Mouse (Mus musculus) heart, embryonic 13.5 days (tissue): ENCODE data around the gene Rabepk. TPM values are rescaled to one million over a fixed set of nuclear protein-coding genes. Genes with fewer than 3 reads are reported as not detected.

Source experiments
- ATAC-seq: fragments of 200-750 bp; cut with Nextera tagmentation; 2 replicates; pipeline ENCODE4 v1.8.0; 2017; ENCODE audit warnings: moderate TSS enrichment; ENCODE audit not compliant: insufficient number of reproducible peaks, low FRiP score, low TSS enrichment; ENCODE audit errors: extremely low read depth
- H3K27ac ChIP-seq: fragments of 300-500 bp; sonication (generic); replicated peaks from 2 replicates; pipeline ENCODE4 v1.5.1; 2015; ENCODE audit warnings: moderate library complexity, mild to moderate bottlenecking, inconsistent platforms
- H3K27me3 ChIP-seq: fragments of 300-500 bp; sonication (generic); replicated peaks from 2 replicates; pipeline ENCODE4 v1.6.1; 2015; ENCODE audit warnings: mild to moderate bottlenecking, inconsistent platforms
- H3K36me3 ChIP-seq: fragments of 300-500 bp; sonication (generic); 2 replicates; pipeline ENCODE4 v1.6.1; 2015; ENCODE audit warnings: mild to moderate bottlenecking, inconsistent platforms
- H3K4me1 ChIP-seq: fragments of 300-500 bp; sonication (generic); 2 replicates; pipeline ENCODE4 v1.6.1; 2015; ENCODE audit warnings: inconsistent platforms
- H3K4me2 ChIP-seq: fragments of 300-500 bp; sonication (generic); 2 replicates; pipeline ENCODE4 v1.6.1; 2015; ENCODE audit warnings: inconsistent platforms, mild to moderate bottlenecking, moderate library complexity
- H3K4me3 ChIP-seq: fragments of 300-500 bp; sonication (generic); 2 replicates; pipeline ENCODE4 v1.5.1; 2015; ENCODE audit warnings: moderate library complexity, mild to moderate bottlenecking, inconsistent platforms
- H3K9ac ChIP-seq: fragments of 300-500 bp; sonication (generic); 2 replicates; pipeline ENCODE4 v1.6.1; 2015; ENCODE audit warnings: inconsistent platforms, mild to moderate bottlenecking, moderate library complexity
- H3K9me3 ChIP-seq: fragments of 300-500 bp; sonication (generic); 2 replicates; pipeline ENCODE4 v1.6.1; 2016; ENCODE audit warnings: inconsistent platforms
- WGBS: fragments of 180-500 bp; shearing (Covaris S2); methylation state at CpG from one replicate; pipeline ENCODE4 v1.1.7; 2015; ENCODE audit warnings: mixed read lengths; 5-methylcytosine and 5-hydroxymethylcytosine counted together
- polyA plus RNA-seq: library from polyadenylated mRNA; unstranded; fragments of >200 nt; fragmentation: Nextera tagmentation; extraction: Ambion mirVana; gene quantifications from 2 replicates; pipeline ENCODE4 v1.2.1, GENCODE M21; 2015

Rabepk gene
- polyA plus RNA-seq, 1 experiment from 2014 or later, result 22.9 TPM

DNA sequence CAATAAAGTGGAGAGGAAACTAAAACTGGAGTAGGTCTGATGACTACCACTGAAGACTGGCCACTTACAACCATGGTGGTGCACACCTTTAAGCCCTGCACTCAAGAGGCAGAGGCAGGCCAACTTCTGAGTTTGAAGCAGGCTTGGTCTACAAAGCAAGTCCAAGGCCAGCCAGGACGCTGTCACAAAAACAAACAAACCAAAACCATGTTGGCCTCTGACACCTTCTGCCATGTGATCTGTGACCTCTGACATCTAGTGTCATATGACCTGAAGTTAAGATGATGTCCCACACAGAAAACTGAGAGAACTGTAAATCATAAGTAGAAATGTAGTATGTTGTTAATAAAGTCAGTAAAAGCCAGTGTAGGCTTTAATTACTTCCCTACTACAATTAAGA is 61.8 kb downstream of the Rabepk start:
- peaks cover 35% of the 10 kb centered on the region for H3K4me1 ChIP-seq
- H3K9ac ChIP-seq, result no peak overlapping the region
- no peak for ATAC-seq
- no peaks in the 10 kb centered on the region for H3K9me3 ChIP-seq
- H3K27ac ChIP-seq, result no peak overlapping the region
- H3K27me3 ChIP-seq, result no peaks in the 10 kb centered on the region
- H3K4me3 ChIP-seq, result no peak overlapping the region
- no peak overlapping the region for H3K4me2 ChIP-seq
- WGBS, result 81% methylated on average over 1 of the region's 1 CpGs
- peaks cover 7% of the 10 kb centered on the region; the same call in 1 of the 2 replicates for H3K36me3 ChIP-seq

- Histone ChIP-seq H3K36me3 (peaks cover 7% of the 10 kb centered on the region; the same call in 1 of the 2 replicates), H3K4me1 (peaks cover 22% of the 10 kb centered on the region), H3K4me3 (no peak overlapping the region), H3K9me3 (no peaks in the 10 kb centered on the region), H3K27ac (no peak overlapping the region), H3K4me2 (no peak overlapping the region), H3K27me3 (no peaks in the 10 kb centered on the region), H3K9ac (no peak overlapping the region)
- no peak for ATAC-seq
- WGBS, result 91% methylated on average over 1 of the region's 1 CpGs
These were observed 63.1 kb downstream of the Rabepk start for GRCm38 (mm10) chr2:34736626-34737025.

Other genes starting within 250 kb of the Rabepk start
- 55.6 and 59.5 TPM in 2 replicates for gene Gapvd1, start 44.7 kb downstream of the Rabepk start, polyA plus RNA-seq
- 631 and 745 TPM in 2 replicates for gene Hspa5, start 27.9 kb downstream of the Rabepk start, polyA plus RNA-seq
- 55.0 and 66.1 TPM in 2 replicates for gene Fbxw2, start 26.4 kb upstream of the Rabepk start, polyA plus RNA-seq
- gene Gm34653, start 33.1 kb upstream of the Rabepk start, polyA plus RNA-seq, result not detected in 2 replicates
- gene Cutal, start 74.5 kb upstream of the Rabepk start, polyA plus RNA-seq, result 0.14 and 0.20 TPM in 2 replicates
- gene Psmd5, start 75.1 kb upstream of the Rabepk start, polyA plus RNA-seq, result 58.2 and 59.0 TPM in 2 replicates
- 3.0 and 3.2 TPM in 2 replicates for gene Phf19, start 114.1 kb upstream of the Rabepk start, polyA plus RNA-seq
- 1.7 and 1.9 TPM in 2 replicates for gene Traf1, start 161.9 kb upstream of the Rabepk start, polyA plus RNA-seq